Mouse (Mus musculus) embryonic facial prominence, embryonic 13.5 days (tissue): ENCODE data around the gene Cnmd. TPM values are rescaled to one million over a fixed set of nuclear protein-coding genes. Genes with fewer than 3 reads are reported as not detected.

ENCODE experiments used
- ATAC-seq: fragments of 200-750 bp; cut with Nextera tagmentation; 2 replicates; pipeline ENCODE4 v1.8.0; 2017; ENCODE audit warnings: low read depth; ENCODE audit not compliant: insufficient number of reproducible peaks, insufficient read depth, low FRiP score, low TSS enrichment
- H3K27ac ChIP-seq: fragments of 300-500 bp; sonication (generic); 2 replicates; pipeline ENCODE4 v1.5.1; 2015; ENCODE audit warnings: moderate library complexity, mild to moderate bottlenecking, inconsistent platforms
- H3K27me3 ChIP-seq: fragments of 300-500 bp; sonication (generic); 2 replicates; pipeline ENCODE4 v1.6.1; 2015; ENCODE audit warnings: mild to moderate bottlenecking, inconsistent platforms
- H3K36me3 ChIP-seq: fragments of 300-500 bp; sonication (generic); 2 replicates; pipeline ENCODE4 v1.6.1; 2015; ENCODE audit warnings: mild to moderate bottlenecking, inconsistent platforms
- H3K4me1 ChIP-seq: fragments of 300-500 bp; sonication (generic); 2 replicates; pipeline ENCODE4 v1.6.1; 2015; ENCODE audit warnings: inconsistent platforms
- H3K4me2 ChIP-seq: fragments of 300-500 bp; sonication (generic); 2 replicates; pipeline ENCODE4 v1.6.1; 2015; ENCODE audit warnings: moderate library complexity, mild to moderate bottlenecking, inconsistent platforms
- H3K4me3 ChIP-seq: fragments of 300-500 bp; sonication (generic); 2 replicates; pipeline ENCODE4 v1.5.1; 2015; ENCODE audit warnings: mild to moderate bottlenecking, inconsistent platforms
- H3K9ac ChIP-seq: fragments of 300-500 bp; sonication (generic); 2 replicates; pipeline ENCODE4 v1.6.1; 2015; ENCODE audit warnings: mild to moderate bottlenecking, inconsistent platforms
- H3K9me3 ChIP-seq: fragments of 300-500 bp; sonication (generic); 2 replicates; pipeline ENCODE4 v1.6.1; 2016; ENCODE audit warnings: inconsistent platforms
- WGBS: fragments of 180-500 bp; shearing (Covaris S2); methylation state at CpG from one replicate; pipeline ENCODE4 v1.1.7; 2015; ENCODE audit warnings: mixed read lengths; 5-methylcytosine and 5-hydroxymethylcytosine counted together
- polyA plus RNA-seq: library from polyadenylated mRNA; unstranded; fragments of >200 nt; fragmentation: Nextera tagmentation; extraction: Ambion mirVana; gene quantifications from 2 replicates; pipeline ENCODE4 v1.2.1, GENCODE M21; 2015

Cnmd gene
- 124 and 179 TPM in 2 replicates for polyA plus RNA-seq

DNA sequence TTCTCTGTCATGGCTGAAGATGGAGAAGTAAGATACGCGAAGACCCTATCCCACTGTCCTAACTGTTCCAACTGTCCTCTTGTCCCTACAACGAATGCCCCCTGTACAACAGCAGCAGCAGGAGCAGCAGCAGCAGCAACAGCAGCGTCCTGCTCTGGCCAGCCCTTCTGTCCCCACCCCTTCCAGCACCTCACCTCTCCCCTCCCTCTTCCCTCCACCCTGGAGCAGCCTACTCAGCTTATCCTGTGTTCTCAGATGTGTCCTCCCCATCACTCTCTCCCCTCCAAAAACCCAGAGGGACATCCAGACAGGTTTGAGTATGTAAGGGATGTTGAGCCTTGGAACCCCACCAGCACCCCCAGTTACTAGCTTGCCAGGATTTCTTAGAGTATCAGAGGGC, at the start of gene Cnmd:
TSS of gene Cnmd (minus strand) at position 170 of the 400 bp plus-strand sequence.
- Histone ChIP-seq H3K27ac (peak within 1 kb of the TSS; percentile 74), H3K4me1 (peaks cover 14% of the 10 kb centered on the region), H3K27me3 (peaks cover 10% of the 10 kb centered on the region), H3K9ac (peak within 1 kb of the TSS; percentile 62), H3K4me3 (peak within 1 kb of the TSS; percentile 36), H3K36me3 (no peaks in the 10 kb centered on the region), H3K9me3 (no peaks in the 10 kb centered on the region), H3K4me2 (peak within 1 kb of the TSS; percentile 61)
- 56% methylated on average over 4 of the region's 4 CpGs for WGBS
- ATAC-seq, result peak; percentile 57; the same call in 1 of the 2 replicates

DNA sequence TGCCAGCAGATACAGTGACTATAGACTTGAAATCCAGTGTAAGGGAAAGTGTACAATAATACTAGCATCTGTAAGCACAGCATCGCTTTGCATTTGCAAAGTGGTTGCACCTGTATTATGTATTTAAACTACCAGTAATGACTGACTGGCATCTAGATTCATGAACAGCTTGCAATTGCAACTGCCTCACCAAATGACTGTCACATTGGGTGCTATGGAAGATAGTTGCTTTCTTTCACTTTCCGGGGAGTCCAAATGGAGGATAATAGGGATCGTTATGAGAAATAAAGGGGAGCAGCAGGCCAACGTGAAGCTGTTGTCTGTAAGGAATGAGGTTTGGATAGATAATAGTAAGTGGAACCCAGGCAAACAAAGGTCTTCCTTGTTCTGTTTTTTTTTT, 49.3 kb upstream of the Cnmd start:
- ATAC-seq, result no peak
- no peaks in the 10 kb centered on the region for H3K9me3 ChIP-seq
- H3K4me1 ChIP-seq, result no peaks in the 10 kb centered on the region
- 62% methylated on average over 4 of the region's 4 CpGs for WGBS
- H3K4me2 ChIP-seq, result no peak overlapping the region
- H3K9ac ChIP-seq, result no peak overlapping the region
- H3K4me3 ChIP-seq, result no peak overlapping the region
- no peak overlapping the region for H3K27ac ChIP-seq
- no peaks in the 10 kb centered on the region for H3K36me3 ChIP-seq
- H3K27me3 ChIP-seq, result no peaks in the 10 kb centered on the region

DNA sequence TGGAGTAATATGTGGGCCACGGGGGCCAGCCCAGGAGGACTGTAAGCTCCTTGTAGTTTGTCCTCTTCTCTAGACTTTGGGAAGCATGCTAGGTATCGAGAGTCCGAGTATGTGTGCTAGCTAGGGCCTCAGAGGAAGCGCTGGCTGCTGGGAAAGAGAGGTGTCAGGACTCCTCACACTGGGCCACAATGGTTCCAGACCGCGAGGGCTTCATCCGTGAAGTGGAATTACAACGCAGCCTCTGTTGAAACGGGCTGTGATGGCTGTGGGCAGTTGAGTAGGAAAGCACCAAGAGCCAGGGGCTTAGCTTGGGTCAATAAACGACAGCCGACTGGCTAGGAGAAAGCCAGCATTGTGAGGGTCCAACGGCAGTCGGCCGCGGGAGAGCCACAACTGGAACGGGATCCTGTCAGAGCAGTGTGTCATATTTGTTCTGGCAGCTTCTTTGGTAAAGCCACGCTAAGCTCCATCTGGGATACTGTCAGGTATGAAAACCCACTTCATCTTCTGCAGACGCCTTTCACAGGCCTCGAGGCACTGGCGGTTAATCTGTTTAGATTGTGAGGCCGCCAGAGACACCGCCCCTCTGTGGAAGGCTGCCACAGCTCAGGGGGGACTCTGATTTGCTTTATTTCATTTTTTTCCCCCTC, 41.7 kb upstream of the Cnmd start:
- H3K9me3 ChIP-seq, result no peaks in the 10 kb centered on the region
- H3K27me3 ChIP-seq, result no peaks in the 10 kb centered on the region
- H3K9ac ChIP-seq, result no peak overlapping the region
- ATAC-seq, result peak; percentile 41; the same call in 1 of the 2 replicates
- H3K4me3 ChIP-seq, result no peak overlapping the region
- H3K4me1 ChIP-seq, result peaks cover 13% of the 10 kb centered on the region; the same call in 1 of the 2 replicates
- H3K36me3 ChIP-seq, result no peaks in the 10 kb centered on the region
- H3K4me2 ChIP-seq, result no peak overlapping the region
- 72% methylated on average over 22 of the region's 22 CpGs for WGBS
- peak overlapping the region; percentile 74 for H3K27ac ChIP-seq

DNA sequence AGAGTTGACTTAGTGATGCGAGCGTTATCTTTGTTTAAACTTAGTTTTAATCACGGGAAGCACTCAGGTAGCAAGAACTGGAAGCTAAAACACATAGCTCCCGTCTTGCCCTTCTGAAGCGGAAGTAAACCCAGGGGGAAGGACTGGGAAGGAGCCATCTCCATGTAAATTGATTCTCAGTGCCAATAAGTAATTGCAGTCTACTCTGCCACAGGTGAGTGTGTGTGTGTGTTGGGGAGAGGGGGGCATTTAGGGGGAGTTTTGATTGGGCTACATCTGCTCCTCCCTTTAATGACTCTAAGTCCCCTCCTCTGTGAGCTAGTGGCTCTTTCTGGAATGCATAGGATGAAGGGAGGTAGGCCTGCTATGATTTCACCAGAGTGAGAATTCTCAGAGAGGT, 39.6 kb upstream of the Cnmd start:
- Histone ChIP-seq H3K9me3 (no peaks in the 10 kb centered on the region), H3K27ac (no peak overlapping the region), H3K36me3 (no peaks in the 10 kb centered on the region), H3K4me3 (no peak overlapping the region), H3K9ac (no peak overlapping the region), H3K27me3 (no peaks in the 10 kb centered on the region), H3K4me1 (peaks cover 13% of the 10 kb centered on the region; the same call in 1 of the 2 replicates), H3K4me2 (no peak overlapping the region)
- 65% methylated on average over 5 of the region's 5 CpGs for WGBS
- ATAC-seq, result no peak

DNA sequence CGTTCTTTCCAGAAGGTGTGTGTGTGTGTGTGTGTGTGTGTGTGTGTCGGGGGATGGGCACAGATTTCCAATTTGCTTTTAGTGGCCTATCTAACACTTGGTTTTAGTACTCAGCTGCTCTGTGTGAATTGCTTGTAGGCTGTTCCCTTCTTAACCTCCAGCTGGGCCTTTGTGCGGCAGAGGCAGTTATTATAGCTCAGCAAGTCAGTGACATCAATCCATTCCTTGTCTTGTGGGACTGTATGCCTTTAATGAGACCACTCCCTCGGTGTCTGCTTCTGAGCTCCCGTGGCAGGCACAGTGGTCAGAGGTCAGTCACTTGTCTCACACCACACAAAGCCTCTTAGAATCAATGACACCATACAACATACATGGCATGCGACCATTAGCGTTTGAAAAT, 39.1 kb upstream of the Cnmd start:
- H3K27ac ChIP-seq, result no peak overlapping the region
- 37% methylated on average over 7 of the region's 7 CpGs for WGBS
- no peak overlapping the region for H3K4me3 ChIP-seq
- no peaks in the 10 kb centered on the region for H3K27me3 ChIP-seq
- H3K9ac ChIP-seq, result no peak overlapping the region
- H3K9me3 ChIP-seq, result no peaks in the 10 kb centered on the region
- no peak overlapping the region for H3K4me2 ChIP-seq
- H3K4me1 ChIP-seq, result peaks cover 13% of the 10 kb centered on the region; the same call in 1 of the 2 replicates
- H3K36me3 ChIP-seq, result no peaks in the 10 kb centered on the region
- no peak for ATAC-seq

DNA sequence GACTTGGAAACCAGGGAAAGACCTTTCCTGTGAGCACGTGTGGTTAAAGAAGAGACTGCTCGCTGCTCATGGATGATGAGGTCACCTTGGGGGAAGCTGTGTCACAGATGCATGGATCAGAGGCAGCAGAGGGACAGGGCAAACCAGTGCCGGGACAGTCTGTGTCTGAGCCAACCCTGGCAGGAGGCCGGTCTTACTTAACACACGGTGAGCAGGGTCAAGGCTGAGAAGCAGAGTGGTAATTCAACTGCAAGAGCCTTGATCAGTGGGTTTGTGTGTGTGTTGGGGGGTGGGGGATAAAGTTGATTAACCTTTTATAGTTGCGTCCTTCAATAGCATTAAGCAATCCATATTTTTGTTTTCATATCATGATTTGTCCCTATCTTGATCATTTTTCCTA, 37.4 kb upstream of the Cnmd start:
- Histone ChIP-seq H3K27ac (no peak overlapping the region), H3K9ac (no peak overlapping the region), H3K4me1 (peaks cover 7% of the 10 kb centered on the region; the same call in 1 of the 2 replicates), H3K4me2 (no peak overlapping the region), H3K4me3 (no peak overlapping the region), H3K36me3 (no peaks in the 10 kb centered on the region), H3K27me3 (no peaks in the 10 kb centered on the region), H3K9me3 (no peaks in the 10 kb centered on the region)
- 59% methylated on average over 6 of the region's 6 CpGs for WGBS
- ATAC-seq, result no peak

DNA sequence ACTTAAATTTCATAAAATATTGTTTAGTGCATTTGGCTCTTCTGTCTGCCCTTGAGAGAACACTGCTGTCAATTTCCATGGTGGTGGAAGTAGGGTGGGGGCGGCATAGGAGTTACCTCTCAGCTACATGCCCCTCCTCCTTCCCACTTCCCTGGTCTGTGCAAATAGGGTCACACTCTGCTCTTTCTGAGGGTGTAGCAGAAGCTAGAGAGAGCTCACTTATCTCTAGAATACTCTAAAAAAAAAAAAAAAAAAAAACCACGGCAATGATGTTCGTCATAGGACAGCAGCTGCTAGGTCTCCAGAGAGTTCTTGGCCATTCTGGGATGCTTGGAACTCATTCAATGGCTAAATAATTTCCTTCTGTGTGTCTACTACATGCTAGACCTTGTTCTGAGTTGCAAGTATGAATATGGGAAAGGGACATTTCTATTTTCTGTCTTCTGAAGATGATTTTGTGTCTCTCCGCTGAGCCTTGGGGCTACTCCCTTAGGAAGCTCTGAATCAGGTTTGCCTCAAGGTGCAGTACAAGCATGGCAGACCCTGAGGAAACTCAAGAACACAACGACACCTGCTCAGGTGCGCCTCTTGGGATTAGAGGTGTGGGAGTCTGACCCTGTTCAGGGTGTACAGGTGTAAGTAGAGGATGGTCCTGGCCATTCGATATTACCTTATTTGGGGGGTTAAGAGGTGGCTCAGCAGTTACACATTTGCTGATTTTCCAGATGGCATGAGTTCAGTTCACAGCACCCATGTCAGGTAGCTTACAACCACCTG, 28.3 kb upstream of the Cnmd start:
- Histone ChIP-seq H3K4me2 (no peak overlapping the region), H3K9ac (no peak overlapping the region), H3K27ac (no peak overlapping the region), H3K27me3 (no peaks in the 10 kb centered on the region), H3K4me1 (no peaks in the 10 kb centered on the region), H3K9me3 (no peaks in the 10 kb centered on the region), H3K36me3 (no peaks in the 10 kb centered on the region), H3K4me3 (no peak overlapping the region)
- ATAC-seq, result no peak
- 82% methylated on average over 7 of the region's 7 CpGs for WGBS

DNA sequence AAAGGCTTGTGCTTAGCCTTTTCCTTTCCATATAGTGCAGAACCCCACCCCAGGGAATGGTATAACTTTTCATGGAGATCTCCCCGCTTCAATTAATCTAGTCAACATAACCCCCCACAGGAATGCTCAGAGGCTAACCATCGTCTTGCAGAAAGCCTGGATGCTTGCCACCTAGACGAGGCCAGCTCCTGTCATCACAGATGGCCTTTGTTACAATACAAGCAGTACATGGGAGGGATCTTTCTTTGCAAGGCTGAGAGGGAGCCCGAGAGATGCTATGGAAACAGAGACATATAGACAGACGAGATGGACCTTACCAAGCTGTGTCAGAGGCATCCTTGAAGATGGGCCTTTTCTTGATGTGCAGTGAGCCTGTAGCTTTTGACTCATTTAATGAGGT, 18.7 kb upstream of the Cnmd start:
- Histone ChIP-seq H3K27ac (no peak overlapping the region), H3K27me3 (no peaks in the 10 kb centered on the region), H3K4me1 (peaks cover 26% of the 10 kb centered on the region), H3K36me3 (no peaks in the 10 kb centered on the region), H3K9ac (no peak overlapping the region), H3K4me3 (no peak overlapping the region), H3K9me3 (no peaks in the 10 kb centered on the region), H3K4me2 (no peak overlapping the region)
- no peak for ATAC-seq
- 54% methylated on average over 5 of the region's 5 CpGs for WGBS

DNA sequence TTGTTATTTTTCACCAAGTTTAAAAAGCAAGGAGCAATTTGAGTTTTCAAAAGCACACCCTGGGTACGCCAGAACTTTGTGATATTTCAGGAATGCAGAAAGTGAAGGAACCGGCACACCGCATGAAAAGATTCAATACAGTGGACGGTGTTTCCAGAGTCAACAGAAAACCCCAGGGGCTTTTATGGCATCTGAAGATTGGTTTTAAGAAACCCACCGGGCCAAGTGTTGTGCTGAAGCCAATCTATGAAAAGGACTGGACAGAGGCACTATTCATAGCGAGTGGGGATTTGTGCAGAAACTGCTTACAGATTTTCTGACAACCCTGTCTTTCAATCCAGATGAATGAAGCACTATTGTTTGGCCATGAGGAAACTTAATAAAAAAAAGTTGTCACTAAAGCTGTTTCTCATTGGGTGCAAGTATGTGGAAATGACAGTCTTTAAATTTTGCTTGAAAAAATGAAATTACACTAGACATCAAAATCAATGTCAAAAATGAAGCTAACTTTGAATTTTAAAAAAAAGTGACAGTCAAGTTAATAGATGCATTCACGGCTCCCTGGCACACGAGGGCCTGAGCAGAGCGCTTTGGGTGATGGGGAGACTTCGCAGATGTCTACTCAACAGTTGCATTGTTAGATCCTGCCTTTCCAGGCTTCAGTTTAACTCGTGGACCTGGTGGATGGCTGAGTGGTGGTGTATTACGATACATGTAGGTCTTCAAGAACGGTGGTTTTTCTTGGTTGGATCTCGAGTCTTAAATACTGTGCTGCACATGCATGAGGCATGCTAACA, 16.1 kb upstream of the Cnmd start:
- peak overlapping the region; percentile 51 for H3K4me2 ChIP-seq
- no peak for ATAC-seq
- no peaks in the 10 kb centered on the region for H3K27me3 ChIP-seq
- H3K4me3 ChIP-seq, result no peak overlapping the region
- H3K36me3 ChIP-seq, result no peaks in the 10 kb centered on the region
- H3K4me1 ChIP-seq, result peaks cover 28% of the 10 kb centered on the region
- H3K9me3 ChIP-seq, result no peaks in the 10 kb centered on the region
- WGBS, result 29% methylated on average over 14 of the region's 14 CpGs
- no peak overlapping the region for H3K9ac ChIP-seq
- H3K27ac ChIP-seq, result peak overlapping the region; percentile 93

DNA sequence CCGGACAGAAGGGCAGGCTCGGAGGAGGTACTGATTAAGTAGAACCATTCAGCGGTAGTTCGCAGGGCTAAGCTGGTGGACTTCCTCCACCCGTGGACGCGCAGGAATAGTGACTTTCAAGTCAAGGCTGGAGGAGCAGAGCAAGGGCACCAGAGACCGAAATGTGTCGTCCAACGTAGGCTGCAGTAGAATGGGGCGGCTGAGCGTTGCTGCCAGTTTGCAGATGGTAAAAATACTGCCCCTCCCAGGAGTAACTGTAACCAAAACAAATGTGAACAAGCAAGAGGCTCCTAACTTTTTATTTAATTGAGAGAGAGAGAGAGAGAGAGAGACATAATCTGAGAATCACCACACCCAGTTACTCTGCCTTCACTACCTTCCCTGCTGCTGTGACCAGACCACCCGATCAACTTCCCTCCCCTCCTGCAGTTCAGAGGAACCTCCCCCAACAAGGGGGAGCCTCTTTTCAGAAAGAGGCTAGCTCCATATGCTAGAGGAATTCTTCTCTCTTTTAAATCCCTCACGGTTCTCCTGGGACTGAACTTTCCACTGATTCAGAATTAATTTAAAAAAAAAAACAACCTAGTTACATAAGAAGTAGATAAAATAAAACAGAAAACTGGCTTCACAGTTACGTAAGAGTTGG, 15.3 kb upstream of the Cnmd start:
- H3K27ac ChIP-seq, result peak overlapping the region; percentile 93
- peak; percentile 74; the same call in 1 of the 2 replicates for ATAC-seq
- H3K36me3 ChIP-seq, result no peaks in the 10 kb centered on the region
- H3K9ac ChIP-seq, result no peak overlapping the region
- WGBS, result 29% methylated on average over 15 of the region's 15 CpGs
- H3K27me3 ChIP-seq, result no peaks in the 10 kb centered on the region
- H3K9me3 ChIP-seq, result no peaks in the 10 kb centered on the region
- peak overlapping the region; percentile 51 for H3K4me2 ChIP-seq
- peak overlapping the region; percentile 12 for H3K4me3 ChIP-seq
- H3K4me1 ChIP-seq, result peaks cover 31% of the 10 kb centered on the region
